8 mouse cellular contexts compared by ENCODE assay signal in genomic region chr14:25588156-25588555, GRCm38 (mm10).
DNase-seq lines count a peak whose midpoint lies in the region; ATAC-seq and TF ChIP-seq lines count a peak whose summit lies in the region.

No protein-coding gene starts in this region.

- H3K36me3 ChIP-seq in heart, embryonic 12.5 days = peaks cover 34% of the 10 kb centered on the region
- peaks cover 6% of the 10 kb centered on the region; the same call in 1 of the 2 replicates for H3K36me3 ChIP-seq in hindbrain, embryonic 12.5 days
- peaks cover 37% of the 10 kb centered on the region for H3K36me3 ChIP-seq in midbrain, embryonic 12.5 days

- peak overlapping the region; percentile 36 for H3K4me2 ChIP-seq in heart, embryonic 12.5 days
- peak overlapping the region; percentile 20; the same call in 1 of the 2 replicates for H3K4me2 ChIP-seq in hindbrain, embryonic 12.5 days (replicated peaks)
- peak overlapping the region; percentile 29; the same call in 1 of the 2 replicates for H3K4me2 ChIP-seq in midbrain, embryonic 12.5 days (replicated peaks)

- H3K27ac ChIP-seq in heart, embryonic 12.5 days (ENCODE audit: poor library complexity, severe bottlenecking) = peak overlapping the region; percentile 95
- peak overlapping the region; percentile 33 for H3K27ac ChIP-seq in cortical plate, adult 2 months (ENCODE audit: insufficient read depth, low read length)
- H3K27ac ChIP-seq in hindbrain, embryonic 12.5 days = peak overlapping the region; percentile 99
- H3K27ac ChIP-seq in midbrain, embryonic 12.5 days (replicated peaks) = peak overlapping the region; percentile 98

- no peak for ATAC-seq in heart, embryonic 12.5 days (ENCODE audit: insufficient number of reproducible peaks, low FRiP score)
- ATAC-seq in hindbrain, embryonic 12.5 days (ENCODE audit: low FRiP score) = no peak
- no peak for ATAC-seq in midbrain, embryonic 12.5 days (ENCODE audit: low FRiP score, low read depth)

- 37% methylated on average over 2 of the region's 2 CpGs for WGBS in heart, embryonic 12.5 days
- WGBS in hindbrain, embryonic 12.5 days = 34% methylated on average over 2 of the region's 2 CpGs
- WGBS in midbrain, embryonic 12.5 days = 30% methylated on average over 2 of the region's 2 CpGs

- no peak for TF ChIP-seq POLR2A in cortical plate, adult 2 months (IDR thresholded peaks at IDR 0.05; ENCODE audit: extremely low read depth, insufficient read depth, low read length)

- peak overlapping the region; percentile 60 for H3K9ac ChIP-seq in heart, embryonic 12.5 days
- peak overlapping the region; percentile 59 for H3K9ac ChIP-seq in hindbrain, embryonic 12.5 days
- peak overlapping the region; percentile 52; the same call in 1 of the 2 replicates for H3K9ac ChIP-seq in midbrain, embryonic 12.5 days (replicated peaks)

- no peak overlapping the region for H3K4me3 ChIP-seq in heart, embryonic 12.5 days
- H3K4me3 ChIP-seq in cortical plate, adult 2 months (ENCODE audit: insufficient read depth, low read length) = no peak overlapping the region
- H3K4me3 ChIP-seq in hindbrain, embryonic 12.5 days = no peak overlapping the region
- H3K4me3 ChIP-seq in midbrain, embryonic 12.5 days = no peak overlapping the region

- H3K27me3 ChIP-seq in heart, embryonic 12.5 days (replicated peaks) = no peaks in the 10 kb centered on the region
- no peaks in the 10 kb centered on the region for H3K27me3 ChIP-seq in hindbrain, embryonic 12.5 days
- no peaks in the 10 kb centered on the region for H3K27me3 ChIP-seq in midbrain, embryonic 12.5 days

- H3K9me3 ChIP-seq in heart, embryonic 12.5 days (replicated peaks) = no peaks in the 10 kb centered on the region
- H3K9me3 ChIP-seq in hindbrain, embryonic 12.5 days (replicated peaks) = no peaks in the 10 kb centered on the region
- H3K9me3 ChIP-seq in midbrain, embryonic 12.5 days = no peaks in the 10 kb centered on the region

- DNase-seq in heart, adult 8-10 months (ENCODE audit: low spot score) = no peak
- DNase-seq in frontal cortex, postnatal 25 days (ENCODE audit: low spot score in 2 of 2) = no peak
- DNase-seq in thymus, postnatal 4 days = no peak
- DNase-seq in thymus, adult 18-20 months = no peak

- peaks cover 91% of the 10 kb centered on the region for H3K4me1 ChIP-seq in heart, embryonic 12.5 days (replicated peaks)
- H3K4me1 ChIP-seq in cortical plate, adult 2 months (ENCODE audit: control insufficient read depth, insufficient read depth, low read length) = peaks cover 27% of the 10 kb centered on the region
- peaks cover 85% of the 10 kb centered on the region for H3K4me1 ChIP-seq in hindbrain, embryonic 12.5 days
- peaks cover 84% of the 10 kb centered on the region for H3K4me1 ChIP-seq in midbrain, embryonic 12.5 days

- TF ChIP-seq CTCF in cortical plate, adult 2 months (IDR thresholded peaks at IDR 0.05; ENCODE audit: extremely low read depth, insufficient read depth, low read length) = no peak

Comparison
In these comparisons a context has a peak if more than half of its experiments do, and no peak if none do; other contexts are left out.
1. H3K27ac ChIP-seq: peak in every context shown above with its lines; median percentile 99 in hindbrain, embryonic 12.5 days; 98 in midbrain, embryonic 12.5 days; 95 in heart, embryonic 12.5 days; 33 in cortical plate, adult 2 months.